Mouse (Mus musculus): ENCODE data around the gene Gm15557. TPM values are rescaled to one million over a fixed set of nuclear protein-coding genes. Genes with fewer than 3 reads are reported as not detected.

Gm15557 gene
- polyA plus RNA-seq, 1 experiment = not detected

- H3K4me1 ChIP-seq (ENCODE audit: control insufficient read depth, insufficient read depth, low read length) = no peaks in the 10 kb centered on the region
- TF ChIP-seq POLR2A (IDR thresholded peaks at IDR 0.05; ENCODE audit: insufficient read depth, low read depth, low read length) (no peak), CTCF (IDR thresholded peaks at IDR 0.05; ENCODE audit: insufficient read depth, low read depth, low read length) (no peak)
- H3K4me3 ChIP-seq (ENCODE audit: insufficient read depth, low read depth, low read length) = no peak overlapping the region
- 88% methylated on average over 6 of the region's 6 CpGs for WGBS
- H3K27ac ChIP-seq (ENCODE audit: insufficient read depth, low read depth, low read length) = no peak overlapping the region
These were observed 32.8 kb downstream of the Gm15557 start for GRCm38 (mm10) chr2:155973348-155973747.

DNA sequence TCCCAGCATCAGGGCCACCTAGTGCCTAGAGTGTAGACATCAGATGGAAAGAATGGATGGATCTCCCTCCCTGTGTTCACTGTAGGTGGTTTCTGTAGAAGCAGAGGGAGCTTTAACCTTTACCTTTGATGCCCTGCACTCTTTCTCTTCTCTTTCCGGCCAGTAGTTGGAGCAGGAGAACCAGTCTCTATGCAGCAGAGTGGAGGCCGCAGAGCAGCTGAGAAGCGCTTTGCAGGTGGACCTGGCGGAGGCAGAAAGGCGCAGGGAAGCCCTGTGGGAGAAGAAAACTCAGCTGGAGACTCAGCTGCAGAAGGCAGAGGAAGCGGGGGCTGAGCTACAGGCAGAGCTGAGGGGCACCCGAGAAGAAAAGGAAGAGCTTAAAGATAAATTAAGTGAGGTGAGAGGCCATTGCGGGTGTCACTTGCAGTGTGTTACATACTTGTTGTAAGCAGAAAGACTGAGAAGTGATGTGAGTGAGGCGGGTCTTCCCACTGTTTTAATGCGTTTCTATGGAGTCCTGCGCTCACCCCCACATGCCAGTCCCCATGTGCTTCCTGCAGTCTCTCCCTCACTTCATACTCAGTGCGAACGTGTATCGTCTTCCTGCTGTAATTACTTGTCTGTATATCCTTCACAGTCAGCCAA is 33.7 kb downstream of the Gm15557 start:
- TF ChIP-seq POLR2A (IDR thresholded peaks at IDR 0.05; ENCODE audit: insufficient read depth, low read depth, low read length) (no peak), CTCF (IDR thresholded peaks at IDR 0.05; ENCODE audit: insufficient read depth, low read depth, low read length) (no peak)
- 74% methylated on average over 14 of the region's 14 CpGs for WGBS
- Histone ChIP-seq H3K4me1 (ENCODE audit: control insufficient read depth, insufficient read depth, low read length) (0 out of 2 replicates have a peak, but pooled peaks cover 2% of the 10 kb centered on the region), H3K27ac (ENCODE audit: insufficient read depth, low read depth, low read length) (no peak overlapping the region), H3K4me3 (ENCODE audit: insufficient read depth, low read depth, low read length) (no peak overlapping the region)

DNA sequence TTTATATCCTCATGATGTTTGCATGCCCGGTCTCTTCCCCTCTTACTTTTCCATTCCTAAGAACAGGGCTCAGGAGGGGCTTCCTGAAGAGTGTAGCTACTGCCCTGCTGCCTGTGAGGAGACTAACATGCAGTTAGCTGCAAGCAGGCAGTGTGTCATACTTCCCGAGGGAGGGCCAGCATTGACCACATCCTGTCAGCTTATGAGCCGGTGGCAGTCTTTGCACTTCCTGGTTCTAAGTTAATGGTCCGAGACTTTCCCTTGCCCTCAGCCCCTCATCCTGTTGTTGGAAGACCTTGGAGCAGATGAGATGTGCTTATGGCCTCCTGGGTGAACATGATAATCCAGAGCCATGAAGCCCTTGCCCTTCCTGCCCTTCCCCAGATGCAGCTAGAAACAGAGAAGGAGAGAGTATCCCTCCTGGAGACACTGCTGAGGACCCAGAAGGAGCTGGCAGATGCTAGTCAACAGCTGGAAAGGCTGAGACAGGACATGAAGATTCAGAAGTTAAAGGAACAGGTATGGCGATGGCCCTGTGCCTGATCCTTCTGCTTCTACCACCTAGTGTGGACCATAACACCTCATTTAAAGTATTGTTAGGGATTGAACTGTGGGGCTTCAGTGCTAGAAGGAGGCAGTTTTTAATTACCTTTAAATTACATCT is 38.9 kb downstream of the Gm15557 start:
- WGBS = 85% methylated on average over 5 of the region's 5 CpGs
- no peak for TF ChIP-seq POLR2A (IDR thresholded peaks at IDR 0.05; ENCODE audit: insufficient read depth, low read depth, low read length)
- TF ChIP-seq CTCF (IDR thresholded peaks at IDR 0.05; ENCODE audit: insufficient read depth, low read depth, low read length) = no peak
- Histone ChIP-seq H3K4me3 (ENCODE audit: insufficient read depth, low read depth, low read length) (no peak overlapping the region), H3K27ac (ENCODE audit: insufficient read depth, low read depth, low read length) (no peak overlapping the region), H3K4me1 (ENCODE audit: control insufficient read depth, insufficient read depth, low read length) (0 out of 2 replicates have a peak, but pooled peaks cover 2% of the 10 kb centered on the region)

- Histone ChIP-seq H3K4me1 (ENCODE audit: control insufficient read depth, insufficient read depth, low read length) (no peaks in the 10 kb centered on the region), H3K4me3 (ENCODE audit: insufficient read depth, low read depth, low read length) (no peak overlapping the region), H3K27ac (ENCODE audit: insufficient read depth, low read depth, low read length) (no peak overlapping the region; the same call in 1 of the 2 replicates)
- WGBS = 89% methylated on average over 7 of the region's 7 CpGs
- TF ChIP-seq CTCF (IDR thresholded peaks at IDR 0.05; ENCODE audit: insufficient read depth, low read depth, low read length) = no peak
- TF ChIP-seq POLR2A (IDR thresholded peaks at IDR 0.05; ENCODE audit: insufficient read depth, low read depth, low read length) = no peak
These were observed 45.2 kb downstream of the Gm15557 start for GRCm38 (mm10) chr2:155985776-155986175.

- WGBS = 97% methylated on average over 6 of the region's 6 CpGs
- TF ChIP-seq POLR2A (IDR thresholded peaks at IDR 0.05; ENCODE audit: insufficient read depth, low read depth, low read length) (no peak), CTCF (IDR thresholded peaks at IDR 0.05; ENCODE audit: insufficient read depth, low read depth, low read length) (no peak)
- Histone ChIP-seq H3K4me3 (ENCODE audit: insufficient read depth, low read depth, low read length) (no peak overlapping the region), H3K27ac (ENCODE audit: insufficient read depth, low read depth, low read length) (no peak overlapping the region), H3K4me1 (ENCODE audit: control insufficient read depth, insufficient read depth, low read length) (peaks cover 9% of the 10 kb centered on the region)
These were observed 46.6 kb downstream of the Gm15557 start for GRCm38 (mm10) chr2:155987131-155987530.

DNA sequence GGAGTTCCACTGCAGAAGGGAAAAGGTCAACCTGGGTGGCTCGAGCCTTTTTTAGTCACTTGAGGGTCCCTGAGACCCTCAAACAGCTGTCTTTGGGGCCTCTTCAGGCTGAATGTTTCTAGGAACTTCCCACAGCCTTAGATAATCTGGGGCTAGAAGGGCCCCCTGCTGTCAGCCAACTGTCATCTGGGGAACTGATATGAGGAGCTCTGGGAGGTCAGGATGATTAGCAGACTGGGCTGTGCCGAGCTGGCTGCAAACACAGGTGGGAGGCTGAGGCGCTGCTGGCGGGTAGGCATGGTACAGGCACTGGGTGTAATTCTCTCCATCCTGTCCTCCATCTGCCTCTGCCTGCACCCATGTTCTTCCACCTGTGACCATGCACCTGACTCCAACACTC is 48.6 kb downstream of the Gm15557 start:
- H3K4me1 ChIP-seq (ENCODE audit: control insufficient read depth, insufficient read depth, low read length) = peaks cover 11% of the 10 kb centered on the region
- WGBS = 81% methylated on average over 4 of the region's 4 CpGs
- no peak overlapping the region for H3K4me3 ChIP-seq (ENCODE audit: insufficient read depth, low read depth, low read length)
- no peak overlapping the region for H3K27ac ChIP-seq (ENCODE audit: insufficient read depth, low read depth, low read length)
- TF ChIP-seq POLR2A (IDR thresholded peaks at IDR 0.05; ENCODE audit: insufficient read depth, low read depth, low read length) = no peak
- TF ChIP-seq CTCF (IDR thresholded peaks at IDR 0.05; ENCODE audit: insufficient read depth, low read depth, low read length) = no peak

- H3K4me3 ChIP-seq (ENCODE audit: insufficient read depth, low read depth, low read length) = no peak overlapping the region
- 84% methylated on average over 10 of the region's 10 CpGs for WGBS
- H3K27ac ChIP-seq (ENCODE audit: insufficient read depth, low read depth, low read length) = no peak overlapping the region
- H3K4me1 ChIP-seq (ENCODE audit: control insufficient read depth, insufficient read depth, low read length) = peaks cover 11% of the 10 kb centered on the region
- TF ChIP-seq CTCF (IDR thresholded peaks at IDR 0.05; ENCODE audit: insufficient read depth, low read depth, low read length) (no peak), POLR2A (IDR thresholded peaks at IDR 0.05; ENCODE audit: insufficient read depth, low read depth, low read length) (no peak)
These were observed 50.6 kb downstream of the Gm15557 start for GRCm38 (mm10) chr2:155991151-155991550.

DNA sequence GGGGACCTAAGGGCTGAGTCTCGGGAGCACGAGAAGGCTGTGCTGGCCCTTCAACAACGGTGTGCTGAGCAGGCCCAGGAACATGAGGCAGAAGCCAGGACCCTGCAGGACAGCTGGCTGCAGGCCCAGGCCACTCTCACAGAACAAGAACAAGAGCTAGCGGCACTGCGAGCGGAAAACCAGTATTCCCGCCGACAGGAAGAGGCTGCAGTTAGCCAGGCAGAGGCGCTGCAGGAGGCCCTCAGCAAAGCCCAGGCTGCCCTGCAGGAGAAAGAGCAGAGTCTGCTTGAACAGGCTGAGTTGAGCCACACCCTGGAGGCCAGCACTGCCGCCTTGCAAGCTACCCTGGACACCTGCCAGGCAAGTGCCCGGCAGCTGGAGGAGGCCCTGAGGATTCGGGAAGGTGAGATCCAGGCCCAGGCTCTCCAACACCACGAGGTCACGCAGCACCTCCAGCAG is 51.4 kb downstream of the Gm15557 start:
- TF ChIP-seq CTCF (IDR thresholded peaks at IDR 0.05; ENCODE audit: insufficient read depth, low read depth, low read length) (no peak), POLR2A (IDR thresholded peaks at IDR 0.05; ENCODE audit: insufficient read depth, low read depth, low read length) (no peak)
- 41% methylated on average over 14 of the region's 14 CpGs for WGBS
- Histone ChIP-seq H3K27ac (ENCODE audit: insufficient read depth, low read depth, low read length) (no peak overlapping the region), H3K4me3 (ENCODE audit: insufficient read depth, low read depth, low read length) (no peak overlapping the region), H3K4me1 (ENCODE audit: control insufficient read depth, insufficient read depth, low read length) (peaks cover 11% of the 10 kb centered on the region)

Other genes starting within 250 kb of the Gm15557 start
- 364 TPM in 1 of 2 replicates, not detected in the other for gene Trpc4ap, start 248.3 kb upstream of the Gm15557 start, polyA plus RNA-seq (2012; ENCODE audit: insufficient read depth, insufficient read length, low replicate concordance, missing spikeins)
- not detected in 2 replicates for gene Edem2, start 211.3 kb upstream of the Gm15557 start, polyA plus RNA-seq (2012; ENCODE audit: insufficient read depth, insufficient read length, low replicate concordance, missing spikeins)
- gene Gm17581, start 204.9 kb upstream of the Gm15557 start, polyA plus RNA-seq (2012; ENCODE audit: insufficient read depth, insufficient read length, low replicate concordance, missing spikeins) = not detected in 2 replicates
- not detected in 2 replicates for gene Procr, start 189.6 kb upstream of the Gm15557 start, polyA plus RNA-seq (2012; ENCODE audit: insufficient read depth, insufficient read length, low replicate concordance, missing spikeins)
- gene Mmp24, start 165.4 kb upstream of the Gm15557 start, polyA plus RNA-seq (2012; ENCODE audit: insufficient read depth, insufficient read length, low replicate concordance, missing spikeins) = not detected in 2 replicates
- gene BC029722, start 121.3 kb upstream of the Gm15557 start, polyA plus RNA-seq (2012; ENCODE audit: insufficient read depth, insufficient read length, low replicate concordance, missing spikeins) = not detected in 2 replicates
- not detected in 2 replicates for gene Eif6, start 113.8 kb upstream of the Gm15557 start, polyA plus RNA-seq (2012; ENCODE audit: insufficient read depth, insufficient read length, low replicate concordance, missing spikeins)
- not detected in 2 replicates for gene Fam83c, start 105.9 kb upstream of the Gm15557 start, polyA plus RNA-seq (2012; ENCODE audit: insufficient read depth, insufficient read length, low replicate concordance, missing spikeins)
- 136 TPM in 1 of 2 replicates, not detected in the other for gene Uqcc1, start 10.4 kb upstream of the Gm15557 start, polyA plus RNA-seq (2012; ENCODE audit: insufficient read depth, insufficient read length, low replicate concordance, missing spikeins)
- not detected in 2 replicates for gene Gdf5, start 4.6 kb downstream of the Gm15557 start, polyA plus RNA-seq (2012; ENCODE audit: insufficient read depth, insufficient read length, low replicate concordance, missing spikeins)
- not detected in 2 replicates for gene Cep250, start 15.7 kb downstream of the Gm15557 start, polyA plus RNA-seq (2012; ENCODE audit: insufficient read depth, insufficient read length, low replicate concordance, missing spikeins)
- not detected in 2 replicates for gene 6430550D23Rik, start 67.2 kb downstream of the Gm15557 start, polyA plus RNA-seq (2012; ENCODE audit: insufficient read depth, insufficient read length, low replicate concordance, missing spikeins)
- gene Ergic3, start 67.3 kb downstream of the Gm15557 start, polyA plus RNA-seq (2012; ENCODE audit: insufficient read depth, insufficient read length, low replicate concordance, missing spikeins) = not detected in 2 replicates
- gene Fer1l4, start 112.2 kb downstream of the Gm15557 start, polyA plus RNA-seq (2012; ENCODE audit: insufficient read depth, insufficient read length, low replicate concordance, missing spikeins) = not detected in 2 replicates
- not detected in 2 replicates for gene Spag4, start 124.4 kb downstream of the Gm15557 start, polyA plus RNA-seq (2012; ENCODE audit: insufficient read depth, insufficient read length, low replicate concordance, missing spikeins)
- gene Cpne1, start 171.2 kb downstream of the Gm15557 start, polyA plus RNA-seq (2012; ENCODE audit: insufficient read depth, insufficient read length, low replicate concordance, missing spikeins) = not detected in 2 replicates
- gene Rbm12, start 171.2 kb downstream of the Gm15557 start, polyA plus RNA-seq (2012; ENCODE audit: insufficient read depth, insufficient read length, low replicate concordance, missing spikeins) = 391 TPM in 1 of 2 replicates, not detected in the other
- gene Gm28036, start 186.4 kb downstream of the Gm15557 start, polyA plus RNA-seq (2012; ENCODE audit: insufficient read depth, insufficient read length, low replicate concordance, missing spikeins) = not detected in 2 replicates
- not detected in 2 replicates for gene Romo1, start 203.3 kb downstream of the Gm15557 start, polyA plus RNA-seq (2012; ENCODE audit: insufficient read depth, insufficient read length, low replicate concordance, missing spikeins)
- gene Nfs1, start 203.5 kb downstream of the Gm15557 start, polyA plus RNA-seq (2012; ENCODE audit: insufficient read depth, insufficient read length, low replicate concordance, missing spikeins) = not detected in 2 replicates
- gene Rbm39, start 239.5 kb downstream of the Gm15557 start, polyA plus RNA-seq (2012; ENCODE audit: insufficient read depth, insufficient read length, low replicate concordance, missing spikeins) = 643 TPM in 1 of 2 replicates, not detected in the other